Mouse (Mus musculus): ENCODE data around the gene Tox4. TPM values are rescaled to one million over a fixed set of nuclear protein-coding genes. Genes with fewer than 3 reads are reported as not detected.
A peak's percentile ranks its signal among the peaks of the same experiment; 100 is the strongest.

Gene Tox4
- polyA plus RNA-seq, 1 experiment, result 96.7 TPM

DNA sequence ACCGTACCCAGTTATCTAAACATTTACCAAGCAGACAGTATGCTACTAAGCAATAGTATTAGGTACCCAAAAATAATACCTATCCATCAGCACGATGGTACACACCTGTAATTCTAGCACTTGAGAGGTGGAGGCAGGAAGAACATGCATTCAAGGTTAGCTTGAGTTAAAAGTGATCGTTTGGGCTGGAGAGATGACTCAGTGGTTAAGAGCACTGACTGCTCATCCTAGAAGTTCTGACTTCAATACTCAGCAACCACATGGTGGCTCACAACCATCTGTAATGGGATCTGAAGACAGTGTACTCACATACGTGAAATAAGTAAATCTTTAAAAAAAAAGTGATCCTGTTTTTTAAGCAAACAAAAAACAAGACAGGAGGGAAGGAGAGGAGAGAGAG is 32.8 kb upstream of the Tox4 start:
- Histone ChIP-seq H3K27ac (ENCODE audit: control insufficient read depth, insufficient read depth, low read length) (no peak overlapping the region), H3K4me3 (ENCODE audit: control insufficient read depth, insufficient read depth, low read length) (no peak overlapping the region), H3K4me1 (replicated peaks; ENCODE audit: control insufficient read depth, insufficient read depth, low read length) (peaks cover 6% of the 10 kb centered on the region), H3K36me3 (ENCODE audit: control insufficient read depth, insufficient read depth, low read length) (no peaks in the 10 kb centered on the region), H3K27me3 (ENCODE audit: control insufficient read depth, insufficient read depth, low read length) (no peaks in the 10 kb centered on the region)
- WGBS, result 76% methylated on average over 4 of the region's 4 CpGs
- no peak for TF ChIP-seq POLR2A (IDR thresholded peaks at IDR 0.05; ENCODE audit: control insufficient read depth, extremely low read depth, insufficient read depth, low read length, poor library complexity)
- no peak for TF ChIP-seq CTCF (IDR thresholded peaks at IDR 0.05; ENCODE audit: borderline replicate concordance, control insufficient read depth, extremely low read depth, insufficient read depth, low read length, poor library complexity)
- DNase-seq, result no peak

DNA sequence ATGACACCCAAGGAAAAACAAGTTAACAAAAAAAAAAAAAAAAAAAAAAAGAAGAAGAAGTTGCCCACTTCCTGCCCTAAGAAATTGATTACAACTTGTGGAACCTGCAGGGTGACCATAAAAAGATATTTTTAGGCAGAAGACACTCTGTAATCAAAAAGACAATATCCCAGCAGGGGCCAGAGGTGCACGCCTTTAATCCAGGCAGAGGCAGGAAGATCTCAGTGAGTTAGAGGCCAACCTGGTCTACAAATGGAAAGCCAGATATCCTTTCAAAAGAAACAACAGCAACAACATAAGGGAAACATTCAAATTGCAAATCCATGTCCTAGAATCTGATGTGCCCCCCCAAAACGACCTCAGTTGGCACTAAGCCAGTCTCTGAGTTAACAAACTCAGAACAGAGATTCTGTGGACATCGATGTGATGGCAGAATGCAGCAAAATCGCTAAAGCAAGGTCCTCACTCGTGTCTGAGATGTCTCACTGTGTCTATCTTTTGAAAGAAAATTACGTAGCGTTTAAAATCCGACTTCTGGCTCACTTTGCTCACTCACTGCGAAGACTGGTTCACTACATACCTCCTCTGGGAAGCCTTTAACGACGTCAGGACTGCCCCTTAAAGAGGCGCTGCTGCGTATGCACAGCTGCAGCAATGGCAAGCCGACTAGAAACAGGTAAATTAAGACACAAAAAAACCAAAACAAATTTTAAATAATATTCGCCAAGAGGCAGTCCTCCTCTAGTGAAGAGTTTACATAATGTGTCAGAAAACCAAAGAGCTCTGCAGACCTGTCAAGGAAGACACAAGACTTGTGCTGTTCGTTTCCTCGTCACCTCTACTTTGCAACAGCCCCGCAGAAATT is 22.4 kb upstream of the Tox4 start:
- H3K27me3 ChIP-seq (ENCODE audit: control insufficient read depth, insufficient read depth, low read length), result no peaks in the 10 kb centered on the region
- peak overlapping the region; percentile 84; the same call in 1 of the 2 replicates for H3K4me3 ChIP-seq (ENCODE audit: control insufficient read depth, insufficient read depth, low read length)
- 2% methylated on average over 18 of the region's 18 CpGs for WGBS
- H3K27ac ChIP-seq (ENCODE audit: control insufficient read depth, insufficient read depth, low read length), result no peak overlapping the region
- H3K36me3 ChIP-seq (ENCODE audit: control insufficient read depth, insufficient read depth, low read length), result no peaks in the 10 kb centered on the region
- no peak for TF ChIP-seq CTCF (IDR thresholded peaks at IDR 0.05; ENCODE audit: borderline replicate concordance, control insufficient read depth, extremely low read depth, insufficient read depth, low read length, poor library complexity)
- TF ChIP-seq POLR2A (IDR thresholded peaks at IDR 0.05; ENCODE audit: control insufficient read depth, extremely low read depth, insufficient read depth, low read length, poor library complexity), result no peak
- peaks cover 3% of the 10 kb centered on the region; the same call in 1 of the 2 replicates for H3K4me1 ChIP-seq (replicated peaks; ENCODE audit: control insufficient read depth, insufficient read depth, low read length)
- DNase-seq, result peak; percentile 12

DNA sequence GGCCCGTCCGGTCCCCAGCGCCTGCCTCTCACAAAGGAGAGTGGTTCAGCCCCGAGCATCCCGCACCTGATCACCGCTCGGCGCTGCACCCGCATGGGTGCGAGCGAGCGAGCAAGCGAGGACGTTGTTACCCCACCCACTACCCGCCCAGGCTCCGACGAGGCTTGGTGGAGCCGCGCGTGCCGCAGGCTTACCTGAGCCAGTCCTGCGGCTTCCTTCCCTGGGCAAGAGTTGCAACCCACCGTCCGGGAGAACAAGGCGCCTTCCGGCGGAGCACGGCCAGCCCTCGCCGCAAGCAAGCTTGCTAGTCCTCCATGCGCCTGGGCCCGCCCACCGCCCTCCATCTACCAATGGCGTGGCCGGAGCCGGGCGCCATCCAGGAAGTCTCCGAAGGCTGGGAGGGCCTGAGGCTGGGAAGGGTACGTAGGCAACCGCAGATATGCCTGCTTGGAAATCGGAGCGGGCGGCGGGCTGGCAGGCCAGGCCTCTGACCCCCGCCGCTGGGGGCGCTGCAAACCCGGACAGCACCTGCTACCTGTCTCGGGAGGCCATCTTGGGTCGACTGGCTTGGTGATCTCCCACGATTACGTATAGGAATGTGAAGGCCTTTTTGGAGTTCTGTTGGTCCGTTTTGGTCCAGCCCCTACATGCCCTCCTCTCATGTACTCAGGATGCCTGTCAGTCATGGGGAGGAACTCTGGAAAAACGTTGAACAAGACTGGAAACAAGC is 21.3 kb upstream of the Tox4 start, which contains the start of gene Chd8:
TSS of gene Chd8 (minus strand) at position 297 of the 730 bp plus-strand sequence.
- H3K36me3 ChIP-seq (ENCODE audit: control insufficient read depth, insufficient read depth, low read length), result no peaks in the 10 kb centered on the region
- H3K27ac ChIP-seq (ENCODE audit: control insufficient read depth, insufficient read depth, low read length), result peak within 1 kb of the TSS; percentile 65
- H3K4me3 ChIP-seq (ENCODE audit: control insufficient read depth, insufficient read depth, low read length), result peak within 1 kb of the TSS; percentile 84
- no peaks in the 10 kb centered on the region for H3K27me3 ChIP-seq (ENCODE audit: control insufficient read depth, insufficient read depth, low read length)
- peaks cover 3% of the 10 kb centered on the region; the same call in 1 of the 2 replicates for H3K4me1 ChIP-seq (replicated peaks; ENCODE audit: control insufficient read depth, insufficient read depth, low read length)
- WGBS, result 1% methylated on average over 54 of the region's 54 CpGs
- TF ChIP-seq CTCF (IDR thresholded peaks at IDR 0.05; ENCODE audit: borderline replicate concordance, control insufficient read depth, extremely low read depth, insufficient read depth, low read length, poor library complexity) (peak; percentile 95), POLR2A (IDR thresholded peaks at IDR 0.05; ENCODE audit: control insufficient read depth, extremely low read depth, insufficient read depth, low read length, poor library complexity) (peak; percentile 89)
- DNase-seq, result peak; percentile 98

- Histone ChIP-seq H3K4me3 (ENCODE audit: control insufficient read depth, insufficient read depth, low read length) (no peak overlapping the region), H3K4me1 (replicated peaks; ENCODE audit: control insufficient read depth, insufficient read depth, low read length) (no peaks in the 10 kb centered on the region), H3K27ac (ENCODE audit: control insufficient read depth, insufficient read depth, low read length) (no peak overlapping the region), H3K36me3 (ENCODE audit: control insufficient read depth, insufficient read depth, low read length) (peaks cover 10% of the 10 kb centered on the region), H3K27me3 (ENCODE audit: control insufficient read depth, insufficient read depth, low read length) (no peaks in the 10 kb centered on the region; the same call in 1 of the 2 replicates)
- DNase-seq, result no peak
- 80% methylated on average over 3 of the region's 3 CpGs for WGBS
- TF ChIP-seq CTCF (IDR thresholded peaks at IDR 0.05; ENCODE audit: borderline replicate concordance, control insufficient read depth, extremely low read depth, insufficient read depth, low read length, poor library complexity), result no peak
- TF ChIP-seq POLR2A (IDR thresholded peaks at IDR 0.05; ENCODE audit: control insufficient read depth, extremely low read depth, insufficient read depth, low read length, poor library complexity), result no peak
Measured at GRCm38 (mm10) chr14:52272781-52273180, 6.2 kb upstream of the Tox4 start.

DNA sequence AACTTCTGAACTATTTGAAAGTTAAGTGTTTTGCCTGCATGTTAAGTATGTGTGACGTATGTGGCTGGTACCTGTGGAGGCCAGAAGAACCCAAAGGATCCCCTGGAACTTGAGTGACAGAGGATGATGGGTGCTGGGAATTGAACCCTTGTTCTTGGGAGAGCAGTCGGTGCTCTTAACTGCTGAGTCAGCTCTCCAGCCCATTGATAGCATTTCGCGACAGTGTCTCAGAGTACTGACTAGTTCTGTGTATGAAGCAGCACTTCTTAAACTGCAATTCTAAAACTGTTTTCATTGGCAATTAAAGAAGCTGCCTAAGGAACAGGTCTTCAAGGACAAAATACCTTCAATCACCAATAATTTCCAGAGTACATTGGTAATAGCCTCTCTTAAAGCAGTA is 1.7 kb upstream of the Tox4 start:
- no peak overlapping the region for H3K4me3 ChIP-seq (ENCODE audit: control insufficient read depth, insufficient read depth, low read length)
- no peaks in the 10 kb centered on the region for H3K4me1 ChIP-seq (replicated peaks; ENCODE audit: control insufficient read depth, insufficient read depth, low read length)
- DNase-seq, result no peak
- 97% methylated on average over 4 of the region's 4 CpGs for WGBS
- peaks cover 5% of the 10 kb centered on the region; the same call in 1 of the 2 replicates for H3K36me3 ChIP-seq (ENCODE audit: control insufficient read depth, insufficient read depth, low read length)
- H3K27me3 ChIP-seq (ENCODE audit: control insufficient read depth, insufficient read depth, low read length), result no peaks in the 10 kb centered on the region; the same call in 1 of the 2 replicates
- no peak for TF ChIP-seq CTCF (IDR thresholded peaks at IDR 0.05; ENCODE audit: borderline replicate concordance, control insufficient read depth, extremely low read depth, insufficient read depth, low read length, poor library complexity)
- no peak for TF ChIP-seq POLR2A (IDR thresholded peaks at IDR 0.05; ENCODE audit: control insufficient read depth, extremely low read depth, insufficient read depth, low read length, poor library complexity)
- H3K27ac ChIP-seq (ENCODE audit: control insufficient read depth, insufficient read depth, low read length), result no peak overlapping the region

GRCm38 (mm10) chr14:52279747-52280120 is 788 bp downstream of the Tox4 start:
- Histone ChIP-seq H3K4me3 (ENCODE audit: control insufficient read depth, insufficient read depth, low read length) (peak overlapping the region; percentile 64), H3K36me3 (ENCODE audit: control insufficient read depth, insufficient read depth, low read length) (no peaks in the 10 kb centered on the region), H3K27me3 (ENCODE audit: control insufficient read depth, insufficient read depth, low read length) (no peaks in the 10 kb centered on the region), H3K27ac (ENCODE audit: control insufficient read depth, insufficient read depth, low read length) (peak overlapping the region; percentile 75), H3K4me1 (replicated peaks; ENCODE audit: control insufficient read depth, insufficient read depth, low read length) (no peaks in the 10 kb centered on the region)
- no peak for TF ChIP-seq POLR2A (IDR thresholded peaks at IDR 0.05; ENCODE audit: control insufficient read depth, extremely low read depth, insufficient read depth, low read length, poor library complexity)
- no peak for TF ChIP-seq CTCF (IDR thresholded peaks at IDR 0.05; ENCODE audit: borderline replicate concordance, control insufficient read depth, extremely low read depth, insufficient read depth, low read length, poor library complexity)
- DNase-seq, result no peak
- WGBS, result 1% methylated on average over 21 of the region's 21 CpGs
